Mouse (Mus musculus) spleen, adult 2 months (tissue): ENCODE results near the gene Trib3.

Experiments
- CTCF ChIP-seq: fragments of 200-500 bp; IDR thresholded peaks from 2 replicates; pipeline ENCODE4 v1.5.1; 2011; ENCODE audit warnings: mild to moderate bottlenecking, inconsistent platforms; ENCODE audit not compliant: insufficient read depth, insufficient read length, insufficient replicate concordance; ENCODE audit errors: extremely low read depth
- POLR2A ChIP-seq: fragments of 200-500 bp; IDR thresholded peaks from 2 replicates; pipeline ENCODE4 v1.6.1; 2011; ENCODE audit warnings: low read depth, low read length, inconsistent platforms

- no peak for TF ChIP-seq CTCF
- TF ChIP-seq POLR2A: no peak
Measured at GRCm38 (mm10) chr2:152375652-152376344, 32.0 kb upstream of the Trib3 start.
